Mouse (Mus musculus): ENCODE data around the gene Cct7.

- no peak for TF ChIP-seq CTCF (IDR thresholded peaks at IDR 0.05; ENCODE audit: low read depth, low read length)
- no peak for TF ChIP-seq POLR2A (IDR thresholded peaks at IDR 0.05; ENCODE audit: borderline replicate concordance, low read depth, low read length)
These were observed 37.2 kb downstream of the Cct7 start for GRCm38 (mm10) chr6:85488510-85488909.

Data from bone marrow macrophage, adult 2 months (primary cell).